Mouse (Mus musculus) lung, adult 18-20 months (tissue): Measurements from ENCODE around the gene Dnm2.

ENCODE experiments used
- DNase-seq, 2 experiments: peaks; one replicate each; pipeline ENCODE4 v3.0.0; 2022; ENCODE audit warnings: mixed read lengths in 2 of 2

Dnm2 gene

GRCm38 (mm10) chr9:21424631-21425555 lies at the start of gene Dnm2:
TSS of gene Dnm2 (plus strand) at chr9:21424908.
- DNase-seq, result peak; percentile 99

- no peak for DNase-seq
Measured at GRCm38 (mm10) chr9:21379195-21379594, 45.5 kb upstream of the Dnm2 start.

GRCm38 (mm10) chr9:21380868-21381267 lies 43.8 kb upstream of the Dnm2 start:
- DNase-seq, result no peak

- no peak for DNase-seq
Measured at GRCm38 (mm10) chr9:21383966-21384365, 40.7 kb upstream of the Dnm2 start.

- no peak for DNase-seq
Measured at GRCm38 (mm10) chr9:21392646-21393175, 32.0 kb upstream of the Dnm2 start.

GRCm38 (mm10) chr9:21395692-21396091 lies 29.0 kb upstream of the Dnm2 start:
- no peak for DNase-seq

- no peak for DNase-seq
Measured at GRCm38 (mm10) chr9:21397170-21397569, 27.5 kb upstream of the Dnm2 start.

- no peak for DNase-seq
Measured at GRCm38 (mm10) chr9:21401042-21401441, 23.7 kb upstream of the Dnm2 start.

GRCm38 (mm10) chr9:21402764-21403253 lies 21.9 kb upstream of the Dnm2 start:
- no peak for DNase-seq

- no peak for DNase-seq
Measured at GRCm38 (mm10) chr9:21403745-21404144, 21.0 kb upstream of the Dnm2 start.

GRCm38 (mm10) chr9:21405525-21405924 lies 19.2 kb upstream of the Dnm2 start:
- DNase-seq, result no peak

GRCm38 (mm10) chr9:21407951-21408350 lies 16.8 kb upstream of the Dnm2 start:
- peak; percentile 33 to 54 for DNase-seq

- DNase-seq, result no peak
Measured at GRCm38 (mm10) chr9:21408624-21409023, 16.1 kb upstream of the Dnm2 start.

GRCm38 (mm10) chr9:21409592-21410317 lies 15.0 kb upstream of the Dnm2 start:
- peak; percentile 76 to 85 for DNase-seq

GRCm38 (mm10) chr9:21411669-21412550 lies 12.8 kb upstream of the Dnm2 start, which contains the start of gene Qtrt1:
TSS of gene Qtrt1 (plus strand) at chr9:21411837.
- peak; percentile 88 to 92 for DNase-seq

GRCm38 (mm10) chr9:21417866-21418265 lies 6.8 kb upstream of the Dnm2 start:
- DNase-seq, result no peak

GRCm38 (mm10) chr9:21419646-21420045 lies 5.1 kb upstream of the Dnm2 start:
- DNase-seq, result no peak

- DNase-seq, result no peak
Measured at GRCm38 (mm10) chr9:21425556-21425945, 843 bp downstream of the Dnm2 start.

GRCm38 (mm10) chr9:21426013-21426412 lies 1.3 kb downstream of the Dnm2 start:
- peak; percentile 38 to 68 for DNase-seq

- DNase-seq, result no peak
Measured at GRCm38 (mm10) chr9:21426525-21426924, 1.8 kb downstream of the Dnm2 start.

GRCm38 (mm10) chr9:21427773-21428172 lies 3.1 kb downstream of the Dnm2 start:
- no peak for DNase-seq

- DNase-seq, result no peak
Measured at GRCm38 (mm10) chr9:21428178-21428577, 3.5 kb downstream of the Dnm2 start.
